27 mouse cellular contexts compared by ENCODE assay signal in genomic region chr14:59435206-59435605, GRCm38 (mm10).
"Had no signal": no experiment of that assay in that cellular context is flagged by ENCODE, and none has a peak within 500 bp of the region (broad histone marks: within the 10 kb centered on the region; RNA-seq: fewer than 3 reads in every experiment).

No protein-coding gene starts in this region.

- H3K36me3 ChIP-seq: embryonic facial prominence, embryonic 12.5 days; embryonic facial prominence, embryonic 13.5 days; embryonic facial prominence, embryonic 15.5 days; forebrain, embryonic 10.5 days; forebrain, embryonic 12.5 days; forebrain, embryonic 15.5 days had no signal

- H3K27ac ChIP-seq: embryonic facial prominence, embryonic 10.5 days; embryonic facial prominence, embryonic 12.5 days; embryonic facial prominence, embryonic 13.5 days; embryonic facial prominence, embryonic 15.5 days; forebrain, embryonic 10.5 days; forebrain, embryonic 12.5 days; forebrain, embryonic 13.5 days; forebrain, embryonic 15.5 days; gastrocnemius, adult 2 months; heart, adult 2 months had no signal

- H3K4me3 ChIP-seq: embryonic facial prominence, embryonic 10.5 days; embryonic facial prominence, embryonic 12.5 days; embryonic facial prominence, embryonic 13.5 days; embryonic facial prominence, embryonic 15.5 days; erythroblast, embryonic 14.5 days; forebrain, embryonic 10.5 days; forebrain, embryonic 12.5 days; forebrain, embryonic 13.5 days; forebrain, embryonic 15.5 days; gastrocnemius, adult 2 months; heart, adult 2 months had no signal

- H3K27me3 ChIP-seq: embryonic facial prominence, embryonic 12.5 days; embryonic facial prominence, embryonic 13.5 days; embryonic facial prominence, embryonic 15.5 days; forebrain, embryonic 12.5 days; forebrain, embryonic 13.5 days; forebrain, embryonic 15.5 days had no signal

- DNase-seq: cerebellum, adult 2 months; cerebellum, adult 8-10 months; cerebellum, adult 9-10 months; cerebellum, adult 9-11 months; cerebellum, postnatal 10 days; cerebellum, postnatal 14 days; cerebellum, postnatal 25 days; cerebellum, postnatal 36 days; embryo, embryonic 11 days; forebrain, postnatal 0 days; gastrocnemius, adult 2 months; gastrocnemius, postnatal 10 days; gastrocnemius, postnatal 14 days; gastrocnemius, postnatal 25 days; gastrocnemius, postnatal 36 days; heart, adult 11 months; heart, adult 18-20 months; heart, adult 2 months had no signal

- H3K4me1 ChIP-seq: embryonic facial prominence, embryonic 12.5 days had no signal
